Mouse (Mus musculus) monocyte, adult 2 months (primary cell): Measurements from ENCODE around the gene Vmn2r44.
"Not testable (repeated sequence)": the region's sequence is repeated elsewhere in the genome, so short reads cannot be mapped to it uniquely, and the experiment has no call there.

ENCODE experiments used
- DNase-seq, 2 experiments: peaks; one replicate each; pipeline ENCODE4 v3.0.0; 2022; ENCODE audit warnings: low spot score in 2 of 2, low read depth in 1 of 2

The Vmn2r44 gene

GRCm38 (mm10) chr7:8383233-8383632 lies at the start of gene Vmn2r44:
Vmn2r44 (minus strand) TSS chr7:8383333.
- not testable (repeated sequence) for DNase-seq

- DNase-seq = not testable (repeated sequence)
Observed at GRCm38 (mm10) chr7:8357879-8358278, 25.3 kb downstream of the Vmn2r44 start.
